Mouse (Mus musculus) heart, postnatal 10 days (tissue): Measurements from ENCODE around the gene Cntd1. TPM values are rescaled to one million over a fixed set of nuclear protein-coding genes. Genes with fewer than 3 reads are reported as not detected.

Experiments
- DNase-seq, 2 experiments: peaks; one replicate each; pipeline ENCODE4 v3.0.0; 2021
- intact Hi-C: fragments of 180-260 bp; cut with DNase I; formaldehyde crosslinking; loops from one replicate; pipeline ENCODE4 v1.15.1; 2025
- total RNA-seq, 2 experiments: library from RNA; stranded (reverse); gene quantifications; 2 replicates each; pipeline ENCODE4 v1.2.3; 2021

The Cntd1 gene
- total RNA-seq, result under 1 TPM; 0.14 to 0.57 TPM

GRCm38 (mm10) chr11:101278223-101279192 lies at the start of gene Cntd1, which contains the start of gene Coa3:
Cntd1 (plus strand) TSS chr11:101279012.
Coa3 (minus strand) TSS chr11:101279114.
- peak; percentile 90 to 92 for DNase-seq
- intact Hi-C loops, result loop anchor here (2.0 kb wide), 1 partner anchor 26 kb away; the partner anchor contains the start of gene Vps25

GRCm38 (mm10) chr11:101229361-101229900 lies 49.4 kb upstream of the Cntd1 start:
- peak; percentile 36 to 52 for DNase-seq
- intact Hi-C loops, result no loop called here

- intact Hi-C loops, result loop anchor here (2.0 kb wide), 1 partner anchor 17 kb away; the partner anchor contains the start of gene Ramp2
- DNase-seq, result peak; percentile 64 to 65
Measured at GRCm38 (mm10) chr11:101230061-101230511, 48.7 kb upstream of the Cntd1 start.

GRCm38 (mm10) chr11:101230526-101230925 lies 48.3 kb upstream of the Cntd1 start:
- intact Hi-C loops, result loop anchor here (2.0 kb wide), 1 partner anchor 16 kb away; the partner anchor contains the start of gene Ramp2
- DNase-seq, result no peak

- intact Hi-C loops, result loop anchor here (2.0 kb wide), 1 partner anchor 16 kb away; the partner anchor contains the start of gene Ramp2
Measured at GRCm38 (mm10) chr11:101230991-101231871, 47.6 kb upstream of the Cntd1 start.

GRCm38 (mm10) chr11:101232010-101232839 lies 46.6 kb upstream of the Cntd1 start:
- intact Hi-C loops, result no loop called here
- peak; percentile 75 to 78 for DNase-seq

More at GRCm38 (mm10) chr11:101230991-101231871, 47.6 kb upstream of the Cntd1 start:
- peak; percentile 84 to 85 for DNase-seq

DNA sequence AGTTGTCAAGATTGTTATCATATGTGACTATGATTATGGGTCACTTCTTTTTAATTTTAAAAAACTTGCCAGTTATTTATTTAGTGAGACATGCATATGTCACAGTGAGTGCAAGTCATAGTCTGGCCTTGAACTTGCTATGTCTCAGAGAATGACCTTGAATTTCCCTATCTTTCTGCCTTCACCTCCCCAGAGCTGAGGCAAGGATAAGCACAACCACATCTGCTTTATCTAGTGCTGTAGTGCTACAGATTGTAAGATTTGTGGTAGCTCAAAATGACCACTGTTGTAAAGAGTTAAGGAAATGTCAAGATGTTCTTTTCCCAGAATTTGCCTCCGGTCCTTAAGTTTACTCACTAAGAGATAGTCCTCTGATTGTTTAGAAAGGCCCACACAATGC lies 45.6 kb upstream of the Cntd1 start:
- no peak for DNase-seq
- intact Hi-C loops, result no loop called here

DNA sequence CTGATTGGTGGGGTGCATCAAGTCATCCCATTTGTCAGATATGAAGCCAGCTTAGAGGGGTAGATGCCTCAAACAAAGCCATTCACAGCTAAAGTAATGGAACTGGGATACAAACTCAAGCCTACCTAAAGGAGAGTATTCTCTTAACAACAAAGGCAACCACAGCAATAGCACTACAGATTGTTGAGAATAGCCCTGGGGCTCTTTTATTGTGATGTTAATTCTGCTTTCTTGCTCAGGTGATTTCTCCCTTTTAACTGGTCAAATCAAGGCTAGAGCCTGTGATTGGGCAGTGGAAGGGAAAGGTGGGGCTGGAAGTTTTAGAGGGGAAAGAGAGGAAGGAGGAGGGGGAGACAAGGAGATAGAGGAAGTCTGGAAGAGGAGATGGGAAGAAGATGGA lies 44.7 kb upstream of the Cntd1 start:
- intact Hi-C loops, result no loop called here

DNA sequence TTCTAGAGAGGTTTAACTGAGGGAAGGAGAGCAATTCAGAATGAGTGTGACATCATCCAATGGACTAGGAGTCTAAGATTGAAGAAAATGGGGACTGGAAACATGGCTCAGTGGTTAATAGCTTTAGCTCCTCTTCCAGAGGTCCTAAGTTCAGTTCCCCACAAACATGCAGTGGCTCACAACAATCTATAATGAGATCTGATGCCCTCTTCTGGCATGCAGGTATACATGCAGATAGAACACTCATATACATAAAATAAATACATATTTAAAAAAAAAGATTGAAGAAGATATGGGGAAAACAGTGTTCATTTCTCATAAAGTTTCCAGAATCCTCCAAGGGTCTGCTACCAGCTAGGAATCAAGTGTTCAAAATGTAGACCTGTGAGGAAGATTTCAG lies 43.4 kb upstream of the Cntd1 start:
- DNase-seq, result no peak
- intact Hi-C loops, result no loop called here

More for the DNA sequence above, 44.7 kb upstream of the Cntd1 start:
- no peak for DNase-seq

DNA sequence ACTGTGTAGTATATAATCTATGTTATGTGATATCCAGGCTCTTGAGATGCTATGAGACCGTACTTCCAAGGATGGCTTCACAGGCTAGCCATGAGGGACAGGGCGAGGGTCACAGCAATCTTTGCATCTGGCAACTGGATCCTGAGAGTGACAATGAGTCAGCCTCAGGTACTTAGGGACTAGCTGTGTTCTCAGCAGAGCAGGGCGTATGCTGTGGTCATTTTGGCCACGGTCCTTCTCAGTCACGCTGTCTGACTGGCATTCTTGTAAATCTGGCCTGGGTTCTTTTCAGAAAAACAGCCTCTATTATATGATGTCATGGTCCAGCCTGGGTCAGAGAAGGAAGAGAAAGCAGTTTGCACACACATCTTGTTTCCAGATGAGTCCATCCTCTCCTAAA lies 42.0 kb upstream of the Cntd1 start:
- intact Hi-C loops, result no loop called here
- no peak for DNase-seq

DNA sequence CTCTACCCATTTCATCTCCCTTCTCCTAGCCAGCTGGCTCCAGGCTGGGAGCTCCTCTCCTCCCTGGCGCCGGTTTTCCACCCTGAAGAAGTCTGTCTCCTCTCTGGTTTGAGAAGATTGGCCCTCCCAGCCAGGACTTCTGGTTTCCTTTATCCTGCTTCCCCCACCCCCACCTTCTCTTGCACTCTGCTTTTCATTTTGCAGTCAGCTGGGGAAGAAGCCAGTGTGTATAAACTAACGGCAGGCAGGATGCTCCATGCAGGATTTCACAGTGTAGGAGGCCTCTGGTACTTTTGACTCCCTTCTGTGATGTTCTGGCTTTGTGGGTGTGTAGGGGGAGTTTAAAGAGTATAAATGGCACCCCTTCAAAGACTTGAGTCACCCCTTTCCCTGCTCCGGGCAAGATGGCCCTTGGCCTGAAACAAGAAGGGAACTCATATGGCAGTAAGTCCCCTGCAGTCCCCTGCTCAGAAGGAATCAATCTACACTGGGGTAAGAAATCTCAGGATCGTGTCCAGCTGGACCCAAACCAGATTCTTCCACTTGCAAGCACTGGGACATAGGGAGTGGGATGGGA lies 40.7 kb upstream of the Cntd1 start:
- DNase-seq, result peak; percentile 60 to 65
- intact Hi-C loops, result no loop called here

DNA sequence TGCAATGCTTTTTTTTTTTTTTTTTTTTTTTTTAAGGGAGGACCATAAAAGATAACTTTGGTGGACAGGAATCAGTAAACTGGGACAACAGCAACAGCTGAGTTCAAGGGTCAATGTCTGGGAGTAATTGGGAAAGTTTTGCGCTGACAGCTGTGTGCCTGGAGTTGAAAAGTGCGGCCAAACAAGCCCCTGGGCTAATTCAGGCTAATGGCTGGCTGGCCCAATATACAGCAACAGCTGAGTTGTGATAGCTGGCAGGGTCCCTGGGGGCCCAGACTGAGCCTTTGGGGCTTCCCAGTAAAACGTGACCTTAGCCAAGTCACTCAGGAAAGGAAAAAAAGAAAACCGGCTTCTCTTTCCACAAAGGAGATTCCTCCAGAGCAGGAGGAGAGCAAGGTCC lies 33.7 kb upstream of the Cntd1 start:
- DNase-seq, result peak; percentile 69 to 73
- intact Hi-C loops, result no loop called here

GRCm38 (mm10) chr11:101245855-101246701 lies 32.7 kb upstream of the Cntd1 start, which contains the start of gene Ramp2:
Ramp2 (plus strand) TSS chr11:101246028.
- intact Hi-C loops, result loop anchor here (2.0 kb wide), 1 partner anchor 15 kb away; no protein-coding TSS in a partner anchor
- DNase-seq, result peak; percentile 73 to 74

- no peak for DNase-seq
- intact Hi-C loops, result loop anchor here (2.0 kb wide), 1 partner anchor 16 kb away; no protein-coding TSS in a partner anchor
Measured at GRCm38 (mm10) chr11:101246702-101247012, 32.2 kb upstream of the Cntd1 start.

DNA sequence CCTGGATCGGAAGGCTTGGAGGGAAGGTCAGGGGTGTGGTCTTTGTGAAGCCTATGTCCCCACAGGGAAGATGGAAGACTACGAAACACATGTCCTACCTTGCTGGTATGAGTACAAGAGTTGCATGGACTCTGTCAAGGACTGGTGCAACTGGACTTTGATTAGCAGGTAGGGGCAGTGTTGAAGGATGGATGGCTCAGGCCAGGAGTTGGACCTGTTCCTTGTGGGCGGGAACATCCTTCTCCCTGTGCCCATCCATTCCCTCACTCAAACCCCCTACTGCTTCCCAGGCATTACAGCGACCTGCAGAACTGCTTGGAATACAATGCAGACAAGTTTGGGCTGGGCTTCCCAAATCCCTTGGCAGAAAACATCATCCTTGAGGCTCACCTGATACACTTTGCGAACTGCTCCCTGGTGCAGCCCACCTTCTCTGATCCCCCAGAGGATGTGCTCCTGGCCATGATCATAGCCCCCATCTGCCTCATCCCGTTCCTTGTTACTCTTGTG lies 31.2 kb upstream of the Cntd1 start:
- DNase-seq, result no peak
- intact Hi-C loops, result loop anchor here (1.0 to 2.0 kb wide), 3 partner anchors 17 to 35 kb away; partner anchors contain the start of gene Ezh1

DNA sequence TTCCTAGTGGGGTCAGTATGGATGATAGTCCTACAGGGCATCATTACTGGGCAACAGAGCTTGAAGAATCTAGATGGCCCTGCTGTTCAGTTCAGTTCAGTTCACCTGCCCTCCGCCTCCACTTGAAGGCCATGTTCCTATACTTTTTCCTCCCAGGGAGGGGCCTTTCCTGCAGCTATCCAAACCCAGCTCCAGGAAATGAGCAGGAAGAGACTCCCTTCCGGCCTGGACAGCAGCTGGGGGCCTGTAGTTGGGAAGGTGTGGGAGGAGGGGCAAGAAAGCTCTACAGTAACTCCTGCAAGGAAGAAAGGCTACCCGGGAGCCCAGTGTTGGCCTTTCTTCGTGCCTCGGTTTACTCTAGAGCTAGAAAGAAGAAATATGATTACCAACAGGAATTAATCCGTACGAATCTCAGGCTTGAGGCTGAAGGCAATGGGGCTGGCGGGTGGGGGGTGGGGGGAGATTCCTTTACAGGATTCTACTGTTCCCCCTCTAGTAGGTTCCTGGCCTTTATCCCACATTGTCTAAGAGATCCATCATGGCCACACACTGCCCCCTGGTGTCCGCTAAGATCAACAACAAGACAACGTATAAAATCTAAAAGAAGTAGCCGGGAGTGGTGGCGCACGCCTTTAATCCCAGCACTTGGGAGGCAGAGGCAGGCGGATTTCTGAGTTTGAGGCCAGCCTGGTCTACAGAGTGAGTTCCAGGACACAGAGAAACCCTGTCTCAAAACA lies 30.4 kb upstream of the Cntd1 start:
- intact Hi-C loops, result loop anchor here (1.0 kb wide), 2 partner anchors 22 to 36 kb away; partner anchors contain the start of gene Ezh1
- peak; percentile 76 to 81 for DNase-seq

DNA sequence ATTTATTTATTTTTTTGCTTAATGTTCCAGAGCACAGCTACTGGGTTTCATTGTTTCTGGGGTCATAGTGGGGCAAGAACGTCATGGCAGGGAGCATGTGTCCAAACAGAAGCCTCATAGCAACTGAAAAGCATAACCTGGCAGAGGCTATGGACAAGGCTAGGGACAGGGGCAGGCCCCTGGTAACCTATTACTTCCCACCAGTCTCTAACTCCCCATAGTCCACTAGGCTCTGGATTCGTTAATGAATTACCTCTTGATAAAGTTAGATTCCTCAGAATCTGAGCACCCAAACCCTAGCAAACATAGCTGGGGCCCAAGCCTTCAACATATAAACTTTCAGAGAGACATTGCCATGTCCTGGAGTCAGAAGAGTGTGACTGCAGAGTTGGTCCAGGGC lies 27.8 kb upstream of the Cntd1 start:
- intact Hi-C loops, result no loop called here
- DNase-seq, result no peak
